Mouse (Mus musculus) gastrocnemius, postnatal 4 days (tissue): Measurements from ENCODE around the gene Gab1. TPM values are rescaled to one million over a fixed set of nuclear protein-coding genes. Genes with fewer than 3 reads are reported as not detected.

Source experiments
- DNase-seq, 2 experiments: peaks; one replicate each; pipeline ENCODE4 v3.0.0; 2021 to 2022; ENCODE audit warnings: low spot score in 2 of 2, mixed read lengths in 2 of 2
- total RNA-seq, 2 experiments: library from RNA; stranded (reverse); gene quantifications; 2 replicates each; pipeline ENCODE4 v1.2.3; 2021

Gab1 gene
- total RNA-seq, 2 experiments from 2014 or later = 32.3 to 36.0 TPM

DNA sequence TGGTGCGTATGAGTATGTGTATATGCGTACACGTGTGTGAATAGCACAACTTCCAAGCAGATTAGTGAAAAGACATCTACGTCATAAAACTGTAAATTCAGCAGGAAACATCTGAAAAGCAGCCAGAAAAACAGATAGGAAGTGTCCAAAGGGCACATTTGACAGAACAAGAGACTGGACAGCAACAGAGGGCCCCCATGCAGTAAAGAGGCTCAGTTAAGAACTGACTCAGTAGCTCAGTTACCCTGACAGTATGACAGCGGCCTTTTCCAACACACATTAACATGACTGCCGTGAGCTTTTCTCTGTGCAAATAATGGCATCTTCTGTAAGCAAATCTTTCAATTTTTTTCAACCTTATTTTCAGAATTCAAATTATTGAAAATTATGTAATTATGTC lies 111.9 kb downstream of the Gab1 start:
- no peak for DNase-seq

- peak; percentile 57 to 82 for DNase-seq
Measured at GRCm38 (mm10) chr8:80753017-80753715, 127.2 kb downstream of the Gab1 start.

DNA sequence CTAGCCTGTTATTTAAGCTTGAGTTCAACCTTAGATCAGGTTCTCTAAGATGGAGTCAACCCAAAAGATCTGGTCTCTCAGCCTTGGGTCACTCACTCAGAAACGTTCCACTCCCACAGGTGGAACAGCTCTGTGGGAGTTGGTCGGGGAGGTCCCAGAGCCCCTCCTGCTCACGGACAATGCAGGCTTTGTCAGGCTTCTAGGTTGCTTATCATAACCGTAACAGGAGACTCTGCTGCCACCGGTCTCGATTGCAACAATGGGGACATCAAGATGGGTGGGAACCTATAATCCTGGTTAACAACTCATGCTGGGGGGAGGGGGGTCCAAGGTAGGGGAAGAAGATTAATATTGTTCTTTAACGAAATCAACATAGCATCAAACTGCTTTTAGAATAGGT lies 127.9 kb downstream of the Gab1 start:
- no peak for DNase-seq

GRCm38 (mm10) chr8:80749091-80749490 lies 131.2 kb downstream of the Gab1 start:
- DNase-seq = no peak

DNA sequence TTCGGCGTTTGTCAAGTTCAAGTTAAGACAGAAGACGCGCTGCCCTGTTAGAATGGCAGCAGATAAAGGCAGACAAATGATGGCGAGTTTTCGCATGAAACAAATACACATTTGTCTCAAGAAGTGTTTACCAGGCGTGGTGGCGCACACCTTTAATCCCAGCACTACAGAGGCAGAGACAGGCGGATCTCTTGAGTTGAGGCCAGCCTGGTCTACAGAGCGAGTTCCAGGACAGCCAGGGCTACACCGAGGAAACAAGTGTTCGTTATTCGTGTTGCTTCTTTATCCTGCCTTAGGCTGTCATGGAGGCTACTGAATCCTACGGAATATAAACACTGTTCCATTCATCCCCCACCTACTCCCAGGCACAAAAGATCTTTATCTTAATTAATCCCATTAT lies 140.4 kb downstream of the Gab1 start:
- DNase-seq = no peak

GRCm38 (mm10) chr8:80739155-80739924 lies 141.0 kb downstream of the Gab1 start, which contains the start of gene Smarca5:
Gene Smarca5 (minus strand): TSS chr8:80739497.
- DNase-seq = peak; percentile 89 to 94

- DNase-seq = peak; percentile 37 to 60
Measured at GRCm38 (mm10) chr8:80738388-80739154, 141.7 kb downstream of the Gab1 start.

GRCm38 (mm10) chr8:80738046-80738387 lies 142.3 kb downstream of the Gab1 start:
- no peak for DNase-seq

- no peak for DNase-seq
Measured at GRCm38 (mm10) chr8:80732326-80732725, 148.0 kb downstream of the Gab1 start.

DNA sequence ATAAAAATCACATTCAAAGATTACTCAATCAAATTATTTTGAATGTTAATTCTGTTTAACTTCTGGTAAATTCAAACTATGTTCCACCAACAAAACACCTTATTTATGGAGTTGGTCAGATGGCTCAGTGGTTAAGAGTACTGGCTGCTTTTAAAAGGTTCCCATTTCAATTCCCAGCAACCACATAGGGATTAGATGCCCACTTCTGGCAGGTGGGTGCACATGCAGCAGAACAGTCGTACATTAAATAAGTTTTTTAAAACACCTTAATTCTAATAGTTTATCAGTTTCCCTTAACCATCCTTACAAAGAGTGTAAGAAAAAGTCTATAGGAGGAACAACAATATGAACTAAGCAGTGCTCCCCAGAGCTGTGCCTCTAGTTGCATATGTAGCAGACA lies 165.9 kb downstream of the Gab1 start:
- DNase-seq = no peak

Other genes with a start within 250 kb of the Gab1 start
- 10 to 100 TPM; 43.1 to 49.3 TPM for gene Smarca5, start 141.0 kb downstream of the Gab1 start, total RNA-seq
- gene Usp38, start 134.4 kb upstream of the Gab1 start, total RNA-seq = 10 to 100 TPM; 22.7 to 24.2 TPM